Mouse (Mus musculus) ES-Bruce4 (cell line): ENCODE results near the gene Phlda3.

Source experiments
- CTCF ChIP-seq: IDR thresholded peaks from one replicate; pipeline ENCODE4 v1.8.1; 2011; ENCODE audit warnings: low read depth, low read length
- EP300 ChIP-seq: IDR thresholded peaks from 2 replicates; pipeline ENCODE4 v1.6.1; 2011; ENCODE audit warnings: low read depth, low read length; ENCODE audit not compliant: insufficient read depth
- POLR2A ChIP-seq: IDR thresholded peaks from one replicate; pipeline ENCODE4 v1.8.1; 2011; ENCODE audit warnings: low read length; ENCODE audit not compliant: insufficient read depth

GRCm38 (mm10) chr1:135770896-135771572, 5.1 kb downstream of the Phlda3 start:
- no peak for TF ChIP-seq POLR2A
- no peak for TF ChIP-seq CTCF
- no peak for TF ChIP-seq EP300
